Mouse (Mus musculus) stomach, postnatal 0 days (tissue): ENCODE data around the gene Nle1. TPM values are rescaled to one million over a fixed set of nuclear protein-coding genes. Genes with fewer than 3 reads are reported as not detected.

Source experiments
- ATAC-seq: fragments of 200-750 bp; cut with Nextera tagmentation; 2 replicates; pipeline ENCODE4 v1.8.0; 2017; ENCODE audit not compliant: low FRiP score, low TSS enrichment
- DNase-seq: peaks from one replicate; pipeline ENCODE4 v3.0.0-alpha.2; 2016; ENCODE audit warnings: low spot score
- H3K27ac ChIP-seq: fragments of 300-500 bp; sonication (generic); replicated peaks from 2 replicates; pipeline ENCODE4 v1.5.1; 2014; ENCODE audit warnings: mild to moderate bottlenecking, control low read depth
- H3K27me3 ChIP-seq: fragments of 300-500 bp; sonication (generic); 2 replicates; pipeline ENCODE4 v1.6.1; 2014; ENCODE audit warnings: low read length; ENCODE audit not compliant: control insufficient read depth, insufficient read depth
- H3K36me3 ChIP-seq: fragments of 300-500 bp; sonication (generic); 2 replicates; pipeline ENCODE4 v1.6.1; 2014; ENCODE audit warnings: low read length, mixed read lengths; ENCODE audit not compliant: control insufficient read depth, insufficient read depth
- H3K4me1 ChIP-seq: fragments of 300-500 bp; sonication (generic); replicated peaks from 2 replicates; pipeline ENCODE4 v1.6.1; 2014; ENCODE audit warnings: antibody characterized with exemption; ENCODE audit not compliant: control insufficient read depth, insufficient read depth
- H3K4me2 ChIP-seq: fragments of 300-500 bp; sonication (generic); replicated peaks from 2 replicates; pipeline ENCODE4 v1.6.1; 2014; ENCODE audit warnings: low read depth, mild to moderate bottlenecking, control low read depth, moderate library complexity
- H3K4me3 ChIP-seq: fragments of 300-500 bp; sonication (generic); 2 replicates; pipeline ENCODE4 v1.5.1; 2014; ENCODE audit warnings: low read depth, low read length, control low read depth
- H3K9ac ChIP-seq: fragments of 300-500 bp; sonication (generic); 2 replicates; pipeline ENCODE4 v1.6.1; 2014; ENCODE audit warnings: mild to moderate bottlenecking, low read length, control low read depth, mixed read lengths
- H3K9me3 ChIP-seq: fragments of 300-500 bp; sonication (generic); 2 replicates; pipeline ENCODE4 v1.6.1; 2016; ENCODE audit warnings: low read length; ENCODE audit not compliant: control insufficient read depth
- CTCF ChIP-seq: IDR thresholded peaks from 2 replicates; pipeline ENCODE4 v1.5.1; 2016; ENCODE audit warnings: antibody characterized with exemption, low read depth, mild to moderate bottlenecking, moderate library complexity
- EP300 ChIP-seq: optimal IDR thresholded peaks from 2 replicates; pipeline ENCODE3; 2016; ENCODE audit warnings: antibody characterized with exemption
- WGBS: fragments of 180-500 bp; shearing (Covaris S2); extraction: QIAGEN DNeasy Blood & Tissue Kit; methylation state at CpG from one replicate; pipeline ENCODE4 v1.1.7; 2014; 5-methylcytosine and 5-hydroxymethylcytosine counted together
- polyA plus RNA-seq: library from polyadenylated mRNA; unstranded; fragments of >200 nt; fragmentation: Nextera tagmentation; extraction: Ambion mirVana; gene quantifications from 2 replicates; pipeline ENCODE4 v1.2.1, GENCODE M21; 2015

Gene Nle1
- polyA plus RNA-seq, 1 experiment from 2014 or later = 15.3 TPM

- H3K4me3 ChIP-seq = no peak overlapping the region
- peaks cover 32% of the 10 kb centered on the region for H3K36me3 ChIP-seq
Measured at GRCm38 (mm10) chr11:82901606-82902310, 6.5 kb downstream of the Nle1 start.

GRCm38 (mm10) chr11:82899720-82900119, 8.5 kb downstream of the Nle1 start:
- 89% methylated on average over 5 of the region's 5 CpGs for WGBS

More at GRCm38 (mm10) chr11:82901606-82902310, 6.5 kb downstream of the Nle1 start:
- no peaks in the 10 kb centered on the region for H3K4me1 ChIP-seq
- H3K27me3 ChIP-seq = no peaks in the 10 kb centered on the region
- no peak overlapping the region for H3K4me2 ChIP-seq
- H3K9me3 ChIP-seq = no peaks in the 10 kb centered on the region
- ATAC-seq (no peak), DNase-seq (no peak)
- 90% methylated on average over 20 of the region's 20 CpGs for WGBS
- H3K9ac ChIP-seq = no peak overlapping the region
- TF ChIP-seq CTCF = no peak
- TF ChIP-seq EP300 = no peak
- no peak overlapping the region for H3K27ac ChIP-seq

GRCm38 (mm10) chr11:82897478-82897877, 10.7 kb downstream of the Nle1 start:
- Histone ChIP-seq H3K27ac (no peak overlapping the region), H3K4me2 (no peak overlapping the region), H3K9me3 (no peaks in the 10 kb centered on the region), H3K36me3 (peaks cover 15% of the 10 kb centered on the region), H3K4me3 (no peak overlapping the region), H3K27me3 (no peaks in the 10 kb centered on the region), H3K4me1 (no peaks in the 10 kb centered on the region), H3K9ac (no peak overlapping the region)
- WGBS = 82% methylated on average over 10 of the region's 10 CpGs
- DNase-seq (no peak), ATAC-seq (no peak)
- TF ChIP-seq CTCF = no peak
- TF ChIP-seq EP300 = no peak

More at GRCm38 (mm10) chr11:82899720-82900119, 8.5 kb downstream of the Nle1 start:
- Histone ChIP-seq H3K9ac (no peak overlapping the region), H3K4me3 (no peak overlapping the region), H3K4me1 (no peaks in the 10 kb centered on the region), H3K27ac (no peak overlapping the region), H3K4me2 (no peak overlapping the region), H3K27me3 (no peaks in the 10 kb centered on the region), H3K9me3 (no peaks in the 10 kb centered on the region), H3K36me3 (peaks cover 29% of the 10 kb centered on the region)
- 0 out of 2 replicates have a peak, but pooled peaks have one; percentile 31 for ATAC-seq
- no peak for TF ChIP-seq CTCF
- DNase-seq = no peak

- ATAC-seq = no peak
- no peak within 1 kb of the TSS for H3K4me2 ChIP-seq
- H3K4me3 ChIP-seq = no peak within 1 kb of the TSS
- DNase-seq = no peak
- no peak within 1 kb of the TSS for H3K27ac ChIP-seq
- H3K9ac ChIP-seq = no peak within 1 kb of the TSS
- no peaks in the 10 kb centered on the region for H3K36me3 ChIP-seq
- WGBS = 48% methylated on average over 7 of the region's 7 CpGs
- no peaks in the 10 kb centered on the region for H3K27me3 ChIP-seq
- TF ChIP-seq CTCF (no peak), EP300 (no peak)
- H3K4me1 ChIP-seq = peaks cover 2% of the 10 kb centered on the region; the same call in 1 of the 2 replicates
- H3K9me3 ChIP-seq = no peaks in the 10 kb centered on the region
Measured at GRCm38 (mm10) chr11:82891936-82892335, 16.3 kb downstream of the Nle1 start, which contains the start of gene Fndc8. Gene Fndc8 (plus strand): TSS chr11:82892124.

- Histone ChIP-seq H3K27ac (peak within 1 kb of the TSS; percentile 83), H3K4me3 (peak within 1 kb of the TSS; percentile 64), H3K9ac (peak within 1 kb of the TSS; percentile 76), H3K4me1 (peaks cover 2% of the 10 kb centered on the region; the same call in 1 of the 2 replicates), H3K4me2 (peak within 1 kb of the TSS; percentile 68), H3K27me3 (no peaks in the 10 kb centered on the region), H3K9me3 (no peaks in the 10 kb centered on the region), H3K36me3 (no peaks in the 10 kb centered on the region)
- TF ChIP-seq EP300 (no peak), CTCF (peak; percentile 94)
- ATAC-seq = peak; percentile 92
- under 1% methylated on average over 26 of the region's 26 CpGs for WGBS
- DNase-seq = peak; percentile 98
Measured at GRCm38 (mm10) chr11:82890342-82890762, 17.9 kb downstream of the Nle1 start, which contains the start of gene Rad51d. Gene Rad51d (minus strand): TSS chr11:82890614.
